Mouse (Mus musculus) heart, embryonic 14.5 days (tissue): ENCODE measurements around the gene Wap. TPM values are rescaled to one million over a fixed set of nuclear protein-coding genes. Genes with fewer than 3 reads are reported as not detected.

Source experiments
- ATAC-seq: fragments of 200-750 bp; cut with Nextera tagmentation; 2 replicates; pipeline ENCODE4 v1.8.0; 2017; ENCODE audit warnings: low read depth, moderate TSS enrichment; ENCODE audit not compliant: insufficient number of reproducible peaks, insufficient read depth, low FRiP score
- H3K27ac ChIP-seq, 2 experiments: fragments of 200-500 bp in 1 of 2; fragments of 300-500 bp in 1 of 2; sonication (generic) in 1 of 2; replicated peaks in 1 of 2; 2 replicates each; pipeline ENCODE4 v1.5.1; 2012 to 2014; ENCODE audit warnings: low read depth in 2 of 2, low read length in 2 of 2, control low read depth in 1 of 2, mild to moderate bottlenecking in 1 of 2, mixed read lengths in 1 of 2; ENCODE audit not compliant: control insufficient read depth in 1 of 2, insufficient read depth in 1 of 2
- H3K27me3 ChIP-seq: fragments of 300-500 bp; sonication (generic); 2 replicates; pipeline ENCODE4 v1.6.1; 2014; ENCODE audit warnings: mild to moderate bottlenecking, low read length, control low read depth; ENCODE audit not compliant: control insufficient read depth, insufficient read depth
- H3K36me3 ChIP-seq: fragments of 300-500 bp; sonication (generic); 2 replicates; pipeline ENCODE4 v1.6.1; 2014; ENCODE audit warnings: mild to moderate bottlenecking, control low read depth, low read length, mixed read lengths; ENCODE audit not compliant: control insufficient read depth, insufficient read depth
- H3K4me1 ChIP-seq, 2 experiments: fragments of 200-500 bp in 1 of 2; fragments of 300-500 bp in 1 of 2; sonication (generic) in 1 of 2; 2 replicates each; pipeline ENCODE4 v1.6.1; 2012 to 2014; ENCODE audit warnings: low read length in 2 of 2, control low read depth in 1 of 2, mixed read lengths in 1 of 2; ENCODE audit not compliant: control insufficient read depth in 2 of 2, insufficient read depth in 2 of 2
- H3K4me2 ChIP-seq: fragments of 300-500 bp; sonication (generic); 2 replicates; pipeline ENCODE4 v1.6.1; 2014; ENCODE audit warnings: mild to moderate bottlenecking, low read length
- H3K4me3 ChIP-seq, 2 experiments: fragments of 200-500 bp in 1 of 2; fragments of 300-500 bp in 1 of 2; sonication (generic) in 1 of 2; 2 replicates each; pipeline ENCODE4 v1.5.1; 2012 to 2014; ENCODE audit warnings: low read length in 2 of 2, mild to moderate bottlenecking in 2 of 2, control low read depth in 1 of 2, low read depth in 1 of 2, moderate library complexity in 1 of 2; ENCODE audit not compliant: control insufficient read depth in 1 of 2, insufficient read depth in 1 of 2
- H3K9ac ChIP-seq: fragments of 300-500 bp; sonication (generic); 2 replicates; pipeline ENCODE4 v1.6.1; 2014; ENCODE audit warnings: mild to moderate bottlenecking, low read length
- H3K9me3 ChIP-seq: fragments of 300-500 bp; sonication (generic); 2 replicates; pipeline ENCODE4 v1.6.1; 2016; ENCODE audit warnings: low read length, control low read depth; ENCODE audit not compliant: control insufficient read depth
- WGBS: fragments of 180-500 bp; shearing (Covaris S2); extraction: QIAGEN DNeasy Blood & Tissue Kit; methylation state at CpG from one replicate; pipeline ENCODE4 v1.1.7; 2014; 5-methylcytosine and 5-hydroxymethylcytosine counted together
- polyA plus RNA-seq: library from polyadenylated mRNA; unstranded; fragments of >200 nt; fragmentation: Nextera tagmentation; extraction: Ambion mirVana; gene quantifications from 2 replicates; pipeline ENCODE4 v1.2.1, GENCODE M21; 2014

Wap gene
- polyA plus RNA-seq, 1 experiment from 2014 or later, result not detected

DNA sequence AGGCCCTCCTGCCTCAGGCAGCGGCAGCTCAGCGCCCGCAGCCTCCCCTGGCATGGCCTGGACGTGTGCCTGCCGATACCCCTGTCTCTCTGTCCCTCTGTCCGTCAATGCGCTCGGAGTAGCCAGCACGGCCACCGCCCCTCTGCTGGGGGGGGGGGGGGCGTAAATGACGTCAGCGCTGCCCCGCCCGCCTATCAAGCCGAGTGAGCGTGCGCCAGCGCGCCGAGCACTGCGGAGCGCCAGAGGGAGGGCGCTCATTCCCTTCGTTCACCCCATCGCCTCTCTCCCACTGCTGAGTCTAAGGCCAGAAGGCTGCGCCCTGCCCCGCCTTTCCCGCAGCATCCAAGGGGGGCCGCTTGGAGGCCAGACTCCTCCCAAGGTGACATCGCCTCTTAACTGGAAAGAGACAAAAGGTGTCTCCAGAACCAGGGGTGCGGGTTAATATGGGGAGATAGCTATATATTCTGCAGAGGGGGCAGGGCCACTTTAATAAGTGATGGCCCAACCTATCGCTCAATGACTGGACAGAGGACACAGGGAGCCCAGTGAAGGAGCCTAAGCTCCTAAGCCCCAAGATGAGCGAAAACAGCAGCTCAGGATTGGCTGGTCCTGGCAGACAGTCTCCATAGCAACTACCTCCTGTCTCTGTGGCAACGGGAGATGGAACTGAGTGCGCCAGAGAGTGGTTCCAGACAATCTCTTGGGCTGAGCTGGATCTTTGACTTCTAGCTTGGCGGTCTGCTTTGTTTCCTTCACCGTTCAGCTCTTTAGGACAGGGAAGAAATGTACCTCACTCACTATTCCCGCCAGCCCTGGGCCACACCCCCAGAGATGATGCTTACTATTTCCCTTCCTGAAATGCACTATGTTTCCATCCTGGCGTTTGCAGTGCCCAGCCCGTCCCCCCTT lies 32.7 kb downstream of the Wap start, which contains the start of gene Nacad:
Gene Nacad (minus strand): TSS at position 563 of the 909 bp plus-strand sequence.
- H3K36me3 ChIP-seq, result peaks cover 2% of the 10 kb centered on the region
- H3K27ac ChIP-seq, result no peak within 1 kb of the TSS
- peak within 1 kb of the TSS; percentile 69 for H3K4me2 ChIP-seq
- H3K4me1 ChIP-seq, result peaks cover 18 to 24% of the 10 kb centered on the region in 2 experiments; a peak in 3 of 4 replicates
- whole genome bisulfite sequencing, result 7% methylated on average over 31 of the region's 41 CpGs
- H3K9ac ChIP-seq, result peak within 1 kb of the TSS; percentile 49
- ATAC-seq, result no peak
- no peaks in the 10 kb centered on the region for H3K9me3 ChIP-seq
- peak within 1 kb of the TSS; percentile 37 to 39 for H3K4me3 ChIP-seq
- peaks cover 51% of the 10 kb centered on the region for H3K27me3 ChIP-seq

DNA sequence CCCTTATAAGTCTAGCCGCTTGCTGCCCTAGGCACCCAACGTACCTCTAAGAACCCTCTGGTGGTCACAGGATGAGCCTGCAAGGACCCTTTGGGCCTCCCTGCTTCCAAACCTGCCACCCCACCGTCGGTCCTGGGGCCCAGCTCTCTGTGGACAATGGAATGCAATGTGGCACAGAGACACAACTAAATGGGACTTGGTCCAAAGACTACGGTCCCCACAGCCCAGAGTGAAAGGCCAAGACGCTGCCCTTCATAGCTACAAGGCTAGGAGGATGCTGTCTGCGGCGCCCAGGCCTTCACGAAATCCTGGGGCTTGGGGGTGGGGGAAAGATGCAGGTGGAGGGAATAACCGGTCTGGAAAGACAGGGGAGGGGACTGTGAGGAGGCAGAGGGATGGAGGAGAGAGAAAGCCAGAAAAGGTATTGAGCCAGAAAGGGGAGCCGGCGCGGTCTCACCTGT lies 33.4 kb downstream of the Wap start:
- Histone ChIP-seq H3K9me3 (no peaks in the 10 kb centered on the region), H3K4me2 (peak overlapping the region; percentile 69), H3K9ac (peak overlapping the region; percentile 49), H3K27me3 (peaks cover 58% of the 10 kb centered on the region), H3K36me3 (no peaks in the 10 kb centered on the region), H3K4me3 (peak overlapping the region; percentile 37 to 39), H3K27ac (no peak overlapping the region), H3K4me1 (peaks cover 18 to 26% of the 10 kb centered on the region in 2 experiments; a peak in 3 of 4 replicates)
- WGBS, result 18% methylated on average over 13 of the region's 13 CpGs
- no peak for ATAC-seq

DNA sequence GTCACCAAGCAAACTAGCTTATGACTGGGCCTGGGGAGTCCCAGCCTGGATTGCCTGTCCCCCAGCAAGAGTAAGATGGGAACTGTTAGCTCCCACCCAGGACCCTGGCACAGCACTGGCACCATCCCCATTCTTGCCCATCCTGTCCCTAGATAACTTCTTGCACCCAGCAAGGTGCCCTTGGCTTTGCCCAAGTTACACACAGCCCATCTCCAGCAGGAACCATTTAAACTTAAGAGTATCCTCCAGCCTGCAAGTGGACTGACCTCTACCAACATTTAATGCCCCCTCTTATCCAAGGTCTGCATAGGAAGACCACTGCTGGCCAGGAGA lies 33.9 kb downstream of the Wap start:
- Histone ChIP-seq H3K27ac (no peak overlapping the region), H3K36me3 (no peaks in the 10 kb centered on the region), H3K4me1 (peaks cover 18 to 31% of the 10 kb centered on the region in 2 experiments; a peak in 3 of 4 replicates), H3K9me3 (no peaks in the 10 kb centered on the region), H3K4me3 (no peak overlapping the region), H3K9ac (no peak overlapping the region; the same call in 1 of the 2 replicates), H3K4me2 (peak overlapping the region; percentile 69), H3K27me3 (peaks cover 63% of the 10 kb centered on the region)
- ATAC-seq, result no peak

GRCm38 (mm10) chr11:6603887-6604603 lies 34.4 kb downstream of the Wap start:
- H3K9ac ChIP-seq, result peak overlapping the region; percentile 39; the same call in 1 of the 2 replicates
- peak overlapping the region in 1 of 2 experiments; percentile 55; a peak in 2 of 4 replicates for H3K27ac ChIP-seq
- ATAC-seq, result peak; percentile 75
- H3K4me1 ChIP-seq, result peaks cover 23 to 36% of the 10 kb centered on the region in 2 experiments
- peak overlapping the region; percentile 69 for H3K4me2 ChIP-seq
- 13% methylated on average over 12 of the region's 12 CpGs for WGBS
- H3K4me3 ChIP-seq, result 0 out of 4 replicates have a peak overlapping the region, but pooled peaks of 1 of the 2 experiments have one; percentile 12
- H3K9me3 ChIP-seq, result no peaks in the 10 kb centered on the region
- no peaks in the 10 kb centered on the region for H3K36me3 ChIP-seq
- peaks cover 65% of the 10 kb centered on the region for H3K27me3 ChIP-seq

DNA sequence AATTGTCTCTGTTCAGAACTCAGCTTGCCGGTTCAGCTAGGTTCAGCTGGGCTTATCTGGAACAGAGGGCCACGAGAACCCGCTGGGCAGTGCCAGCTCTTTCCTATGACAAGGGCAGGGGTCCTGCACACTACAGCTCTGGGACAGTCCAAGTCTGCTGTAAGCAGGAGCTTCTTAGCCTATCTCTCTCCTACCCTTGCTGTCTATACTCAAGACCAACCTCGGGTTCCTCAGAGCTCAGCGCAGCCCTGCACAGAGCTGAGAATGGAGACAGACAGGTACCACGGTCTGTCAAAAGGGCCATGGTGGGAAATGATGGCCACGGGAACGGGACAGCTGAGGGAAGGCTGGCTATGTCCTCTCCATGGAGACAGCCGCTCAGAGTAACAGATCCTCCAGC lies 35.2 kb downstream of the Wap start:
- Histone ChIP-seq H3K4me3 (no peak overlapping the region), H3K27ac (no peak overlapping the region), H3K9me3 (no peaks in the 10 kb centered on the region), H3K27me3 (peaks cover 65% of the 10 kb centered on the region), H3K4me2 (peak overlapping the region; percentile 69), H3K4me1 (peaks cover 31 to 44% of the 10 kb centered on the region in 2 experiments), H3K9ac (no peak overlapping the region), H3K36me3 (peaks cover 5% of the 10 kb centered on the region)
- 70% methylated on average over 9 of the region's 9 CpGs for WGBS
- ATAC-seq, result no peak

DNA sequence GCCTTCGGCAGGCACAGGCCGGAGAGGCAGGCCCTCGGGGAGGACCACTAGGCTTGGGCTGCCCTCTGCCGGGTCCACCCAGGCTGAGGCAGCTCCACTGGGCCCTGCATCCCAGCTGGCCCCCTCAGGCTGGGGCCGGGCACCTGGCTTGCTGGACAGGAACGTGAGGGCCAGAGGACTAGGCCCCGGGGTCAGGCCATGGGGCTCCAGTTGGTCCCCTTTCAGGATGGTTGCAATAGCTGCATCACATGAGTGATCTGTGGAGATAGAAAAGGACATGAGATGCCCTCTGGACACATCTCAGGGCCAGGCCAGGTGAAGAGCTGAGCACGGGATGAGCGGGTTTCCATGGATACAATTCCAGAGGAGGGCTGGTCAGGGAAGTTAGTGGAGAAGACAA lies 35.8 kb downstream of the Wap start:
- no peak overlapping the region for H3K9ac ChIP-seq
- H3K4me1 ChIP-seq, result peaks cover 36 to 49% of the 10 kb centered on the region in 2 experiments
- no peak overlapping the region for H3K27ac ChIP-seq
- H3K36me3 ChIP-seq, result peaks cover 11% of the 10 kb centered on the region
- no peak for ATAC-seq
- H3K27me3 ChIP-seq, result peaks cover 70% of the 10 kb centered on the region
- no peaks in the 10 kb centered on the region for H3K9me3 ChIP-seq
- H3K4me2 ChIP-seq, result no peak overlapping the region
- H3K4me3 ChIP-seq, result no peak overlapping the region
- WGBS, result 79% methylated on average over 9 of the region's 9 CpGs

- Histone ChIP-seq H3K4me2 (no peak overlapping the region), H3K27me3 (peaks cover 63% of the 10 kb centered on the region), H3K4me3 (no peak overlapping the region), H3K36me3 (peaks cover 18% of the 10 kb centered on the region), H3K9ac (no peak overlapping the region), H3K9me3 (no peaks in the 10 kb centered on the region), H3K4me1 (peaks cover 36 to 49% of the 10 kb centered on the region in 2 experiments), H3K27ac (no peak overlapping the region)
- 77% methylated on average over 20 of the region's 20 CpGs for WGBS
- ATAC-seq, result no peak
These were observed 36.6 kb downstream of the Wap start for GRCm38 (mm10) chr11:6601649-6602480.
